Mouse (Mus musculus) neural tube, embryonic 13.5 days (tissue): ENCODE measurements at regions not wholly inside any gene's neighbourhood (a gene's known extent, or its start where the extent isn't known, plus 50 kb on each side); places are given as distances from the start of the nearest gene placed in this dataset.

Source experiments
- ATAC-seq: fragments of 200-750 bp; cut with Nextera tagmentation; 2 replicates; pipeline ENCODE4 v1.8.0; 2017; ENCODE audit warnings: low read depth, mild to moderate bottlenecking, moderate TSS enrichment, moderate library complexity
- H3K27ac ChIP-seq: fragments of 300-500 bp; sonication (generic); replicated peaks from 2 replicates; pipeline ENCODE4 v1.5.1; 2015; ENCODE audit warnings: moderate library complexity, mild to moderate bottlenecking, inconsistent platforms
- H3K27me3 ChIP-seq: fragments of 300-500 bp; sonication (generic); 2 replicates; pipeline ENCODE4 v1.6.1; 2015; ENCODE audit warnings: mild to moderate bottlenecking, inconsistent platforms
- H3K36me3 ChIP-seq: fragments of 300-500 bp; sonication (generic); 2 replicates; pipeline ENCODE4 v1.6.1; 2015; ENCODE audit warnings: mild to moderate bottlenecking, inconsistent platforms
- H3K4me1 ChIP-seq: fragments of 300-500 bp; sonication (generic); replicated peaks from 2 replicates; pipeline ENCODE4 v1.6.1; 2015; ENCODE audit warnings: inconsistent platforms
- H3K4me2 ChIP-seq: fragments of 300-500 bp; sonication (generic); 2 replicates; pipeline ENCODE4 v1.6.1; 2015; ENCODE audit warnings: inconsistent platforms, mild to moderate bottlenecking, moderate library complexity
- H3K4me3 ChIP-seq: fragments of 300-500 bp; sonication (generic); 2 replicates; pipeline ENCODE4 v1.5.1; 2015; ENCODE audit warnings: mild to moderate bottlenecking, inconsistent platforms
- H3K9ac ChIP-seq: fragments of 300-500 bp; sonication (generic); 2 replicates; pipeline ENCODE4 v1.6.1; 2015; ENCODE audit warnings: moderate library complexity, mild to moderate bottlenecking, inconsistent platforms
- H3K9me3 ChIP-seq: fragments of 300-500 bp; sonication (generic); 2 replicates; pipeline ENCODE4 v1.6.1; 2016; ENCODE audit warnings: inconsistent platforms
- WGBS: fragments of 180-500 bp; shearing (Covaris S2); methylation state at CpG from one replicate; pipeline ENCODE4 v1.1.7; 2015; 5-methylcytosine and 5-hydroxymethylcytosine counted together

DNA sequence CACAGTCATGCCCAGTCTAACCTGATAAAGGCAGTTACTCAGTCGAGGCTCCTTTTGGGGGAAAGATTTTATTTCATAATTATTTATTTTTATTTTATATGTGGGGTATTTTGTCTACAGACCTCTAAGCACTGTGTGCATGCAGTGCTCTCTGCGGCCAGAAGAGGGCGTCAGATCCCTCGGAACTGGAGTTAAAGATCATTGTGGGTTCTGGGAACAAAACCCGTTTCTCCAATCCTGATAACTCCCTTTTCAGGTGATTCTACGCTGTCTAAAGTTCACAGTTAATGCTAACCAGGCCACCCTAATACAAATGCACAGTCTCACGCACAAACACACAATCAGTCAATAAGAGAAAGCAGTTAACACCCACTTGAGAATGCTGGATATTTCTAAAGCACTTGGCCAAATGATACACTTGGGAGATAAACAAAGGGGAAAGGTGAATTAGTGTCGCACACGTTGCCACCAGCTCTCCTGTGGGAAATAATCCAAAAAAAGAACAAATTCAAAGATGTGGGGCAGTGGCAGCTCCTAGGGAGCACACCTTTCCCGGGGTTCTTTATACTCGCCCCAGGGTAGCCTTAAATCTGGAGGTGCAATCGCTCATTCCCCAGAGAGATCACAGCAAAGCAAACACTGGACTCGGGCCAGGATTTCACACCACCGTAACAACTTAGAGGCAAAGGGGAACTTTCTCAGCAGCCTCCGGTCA, 281.9 kb upstream of the Jmjd1c start:
- no peak overlapping the region for H3K4me3 ChIP-seq
- no peaks in the 10 kb centered on the region for H3K9me3 ChIP-seq
- no peak overlapping the region for H3K27ac ChIP-seq
- H3K27me3 ChIP-seq: peaks cover 7% of the 10 kb centered on the region; the same call in 1 of the 2 replicates
- no peaks in the 10 kb centered on the region for H3K36me3 ChIP-seq
- peak overlapping the region; percentile 24; the same call in 1 of the 2 replicates for H3K4me2 ChIP-seq
- H3K9ac ChIP-seq: no peak overlapping the region
- H3K4me1 ChIP-seq: peaks cover 6% of the 10 kb centered on the region; the same call in 1 of the 2 replicates
- ATAC-seq: peak; percentile 30; the same call in 1 of the 2 replicates
- WGBS: 17% methylated on average over 15 of the region's 15 CpGs

DNA sequence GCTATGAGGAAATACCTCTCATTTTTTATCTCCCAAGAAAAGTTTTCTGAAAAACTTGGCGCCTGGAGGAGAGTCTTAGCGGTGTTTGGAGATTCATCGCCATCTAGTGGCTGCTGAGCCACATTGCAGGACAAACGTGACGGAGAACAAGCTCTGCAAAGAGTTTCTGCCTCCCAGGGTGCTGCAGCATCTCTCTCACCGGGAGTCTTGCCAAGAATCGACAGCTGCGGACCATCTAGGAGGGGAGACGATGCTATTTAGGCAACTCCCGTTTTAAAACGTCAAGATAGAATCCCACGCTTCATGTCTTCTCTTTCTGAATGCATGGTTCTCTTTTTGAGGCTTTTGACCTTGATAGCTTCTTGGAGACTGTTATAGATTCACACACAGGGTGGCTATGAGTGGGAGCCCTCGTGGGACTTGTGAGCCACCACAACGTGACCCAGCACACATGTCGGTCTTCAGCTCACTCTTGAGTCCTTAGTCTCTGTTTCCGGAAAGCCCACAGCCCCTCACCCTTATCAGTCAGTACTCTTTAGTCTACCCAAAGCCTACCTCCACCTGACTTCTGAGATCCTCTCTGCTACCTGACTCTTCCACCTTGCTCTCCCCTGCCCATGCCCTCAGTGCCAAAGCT, 281.2 kb upstream of the Jmjd1c start:
- ATAC-seq: peak; percentile 71
- H3K4me3 ChIP-seq: no peak overlapping the region
- no peak overlapping the region for H3K9ac ChIP-seq
- H3K27ac ChIP-seq: no peak overlapping the region
- no peaks in the 10 kb centered on the region for H3K36me3 ChIP-seq
- H3K4me1 ChIP-seq: peaks cover 6% of the 10 kb centered on the region; the same call in 1 of the 2 replicates
- peak overlapping the region; percentile 24 for H3K4me2 ChIP-seq
- no peaks in the 10 kb centered on the region for H3K9me3 ChIP-seq
- peaks cover 7% of the 10 kb centered on the region; the same call in 1 of the 2 replicates for H3K27me3 ChIP-seq
- WGBS: 14% methylated on average over 16 of the region's 16 CpGs

DNA sequence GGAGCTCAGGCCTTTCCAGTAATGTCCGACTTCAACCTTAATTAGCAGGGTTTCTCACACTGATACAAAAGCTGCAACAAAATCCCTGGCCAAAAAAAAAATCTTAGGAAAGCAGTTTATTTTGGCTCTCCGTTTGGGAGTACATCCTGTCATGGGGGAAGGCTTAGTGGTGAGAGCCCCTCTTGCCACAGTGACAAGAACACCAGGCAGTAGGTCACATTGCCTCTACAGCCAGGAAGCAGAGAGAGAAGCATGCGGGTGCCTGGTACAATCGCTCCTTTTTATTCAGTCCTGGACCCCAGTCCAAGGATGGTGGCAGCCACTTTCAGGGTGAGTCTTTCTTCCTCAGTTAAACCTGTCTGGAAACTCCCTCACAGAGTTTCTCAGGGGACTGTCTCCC, 280.0 kb upstream of the Jmjd1c start:
- WGBS: 85% methylated on average over 4 of the region's 4 CpGs
- Histone ChIP-seq H3K9me3 (no peaks in the 10 kb centered on the region), H3K36me3 (no peaks in the 10 kb centered on the region), H3K27me3 (peaks cover 7% of the 10 kb centered on the region; the same call in 1 of the 2 replicates), H3K27ac (no peak overlapping the region), H3K4me2 (no peak overlapping the region), H3K9ac (no peak overlapping the region), H3K4me1 (peaks cover 6% of the 10 kb centered on the region; the same call in 1 of the 2 replicates), H3K4me3 (no peak overlapping the region)
- ATAC-seq: no peak

DNA sequence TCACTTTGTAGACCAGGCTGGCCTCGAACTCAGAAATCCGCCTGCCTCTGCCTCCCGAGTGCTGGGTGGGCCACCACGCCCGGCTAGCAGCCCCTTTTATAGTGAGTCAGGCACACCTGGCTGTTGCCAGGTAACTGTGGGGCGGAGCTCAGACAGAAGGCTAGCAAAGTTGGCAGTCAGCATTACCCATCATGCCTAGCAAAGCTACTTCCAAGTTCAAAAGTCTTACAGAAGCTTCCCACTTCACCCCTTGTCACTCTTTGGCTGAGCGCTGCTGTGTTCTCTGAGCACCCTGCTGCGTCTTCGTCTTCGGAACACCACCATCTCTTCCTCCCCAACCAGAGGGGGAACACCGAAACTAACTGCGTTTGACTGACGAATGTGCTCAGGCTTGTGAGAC, 279.1 kb upstream of the Jmjd1c start:
- Histone ChIP-seq H3K27ac (no peak overlapping the region), H3K9me3 (no peaks in the 10 kb centered on the region), H3K36me3 (no peaks in the 10 kb centered on the region), H3K27me3 (peaks cover 7% of the 10 kb centered on the region; the same call in 1 of the 2 replicates), H3K4me1 (peaks cover 6% of the 10 kb centered on the region; the same call in 1 of the 2 replicates), H3K4me2 (no peak overlapping the region), H3K9ac (no peak overlapping the region), H3K4me3 (no peak overlapping the region)
- WGBS: 83% methylated on average over 13 of the region's 13 CpGs
- ATAC-seq: no peak

DNA sequence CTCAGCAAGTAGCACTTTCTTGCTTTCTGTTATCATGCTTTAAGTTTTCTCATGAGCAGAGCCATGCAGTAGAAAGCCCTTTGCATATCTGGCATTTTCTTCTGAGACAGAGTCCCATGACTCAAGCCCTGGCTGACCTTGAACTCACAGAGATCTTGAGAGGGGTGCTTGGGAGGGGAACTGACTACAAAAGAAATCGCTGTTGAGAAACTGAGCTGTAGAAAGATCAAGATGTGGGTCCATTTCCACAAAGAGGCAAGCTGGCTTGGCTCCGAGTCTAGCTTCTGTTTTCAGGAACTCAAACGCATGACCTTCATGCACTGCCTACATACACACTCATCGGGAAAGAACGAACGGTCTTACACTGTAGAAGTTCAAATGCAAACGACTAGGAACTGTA, 278.0 kb upstream of the Jmjd1c start:
- no peak overlapping the region for H3K27ac ChIP-seq
- 80% methylated on average over 7 of the region's 7 CpGs for whole genome bisulfite sequencing
- no peak overlapping the region for H3K4me2 ChIP-seq
- no peaks in the 10 kb centered on the region for H3K36me3 ChIP-seq
- H3K9ac ChIP-seq: no peak overlapping the region
- H3K4me3 ChIP-seq: no peak overlapping the region
- H3K27me3 ChIP-seq: peaks cover 7% of the 10 kb centered on the region; the same call in 1 of the 2 replicates
- no peaks in the 10 kb centered on the region for H3K9me3 ChIP-seq
- peaks cover 6% of the 10 kb centered on the region; the same call in 1 of the 2 replicates for H3K4me1 ChIP-seq
- no peak for ATAC-seq

DNA sequence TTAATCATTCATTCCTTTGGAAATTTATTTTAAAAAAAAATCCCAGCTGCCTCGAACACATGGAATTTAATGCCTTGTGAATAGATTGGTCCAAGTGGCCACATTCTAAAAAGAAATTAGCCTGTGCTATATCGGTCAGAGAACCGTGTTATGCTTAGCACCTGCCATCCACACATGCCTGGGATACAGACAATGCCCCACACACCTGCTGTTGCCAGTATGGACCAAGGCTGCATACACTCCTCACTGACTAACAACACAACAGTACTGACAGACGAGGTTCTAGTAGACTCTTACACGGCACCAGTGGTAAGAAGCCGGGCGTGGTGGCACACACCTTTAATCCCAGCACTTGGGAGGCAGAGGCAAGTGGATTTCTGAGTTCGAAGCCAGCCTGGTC, 276.4 kb upstream of the Jmjd1c start:
- WGBS: 87% methylated on average over 8 of the region's 8 CpGs
- H3K4me3 ChIP-seq: no peak overlapping the region
- no peaks in the 10 kb centered on the region for H3K9me3 ChIP-seq
- ATAC-seq: no peak
- no peaks in the 10 kb centered on the region for H3K36me3 ChIP-seq
- H3K27ac ChIP-seq: no peak overlapping the region
- peaks cover 7% of the 10 kb centered on the region; the same call in 1 of the 2 replicates for H3K27me3 ChIP-seq
- H3K4me2 ChIP-seq: no peak overlapping the region
- no peak overlapping the region for H3K9ac ChIP-seq
- H3K4me1 ChIP-seq: peaks cover 6% of the 10 kb centered on the region; the same call in 1 of the 2 replicates

DNA sequence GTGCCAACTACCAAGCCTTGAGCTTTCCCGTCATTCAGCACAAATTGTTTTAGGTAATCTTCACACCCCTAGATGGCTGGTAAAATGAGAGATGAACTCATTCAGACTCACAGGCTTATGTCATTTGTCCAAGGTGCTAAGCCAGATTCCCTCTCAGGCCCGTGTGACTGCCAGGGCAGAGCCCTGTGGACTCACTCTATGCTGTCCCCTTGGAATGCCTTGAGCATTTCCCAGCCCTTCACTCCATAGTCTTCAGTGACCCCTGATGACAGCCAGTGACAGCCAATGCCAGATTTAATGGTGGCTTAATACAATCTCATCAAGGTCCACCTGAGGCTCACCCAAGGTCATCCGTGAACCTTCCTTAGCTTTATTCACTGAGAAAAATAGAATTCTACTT, 270.2 kb upstream of the Jmjd1c start:
- Histone ChIP-seq H3K27ac (no peak overlapping the region), H3K9me3 (no peaks in the 10 kb centered on the region), H3K4me1 (no peaks in the 10 kb centered on the region), H3K4me3 (no peak overlapping the region), H3K27me3 (no peaks in the 10 kb centered on the region), H3K36me3 (no peaks in the 10 kb centered on the region), H3K9ac (no peak overlapping the region), H3K4me2 (no peak overlapping the region)
- no peak for ATAC-seq
- WGBS: 84% methylated on average over 3 of the region's 3 CpGs

DNA sequence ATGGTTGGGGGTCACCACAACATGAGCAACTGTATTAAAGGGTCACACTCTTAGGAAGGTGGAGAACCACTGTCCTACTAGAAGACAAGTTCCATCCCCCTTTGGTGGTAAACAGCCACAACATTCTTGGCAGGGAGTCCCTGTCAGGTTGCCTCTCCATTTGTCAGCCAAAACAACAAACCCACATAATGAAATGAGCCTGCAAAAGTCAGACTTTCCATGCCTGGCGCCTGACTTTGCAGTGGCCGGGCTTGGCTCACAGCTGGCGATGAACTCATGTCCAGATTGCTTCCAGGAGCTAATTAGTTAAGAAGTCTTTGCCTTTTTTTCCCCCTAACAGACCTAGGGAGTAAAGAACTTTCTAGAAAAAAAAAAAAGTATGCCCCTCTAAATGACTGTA, 269.6 kb upstream of the Jmjd1c start:
- H3K4me1 ChIP-seq: no peaks in the 10 kb centered on the region
- no peak overlapping the region for H3K27ac ChIP-seq
- WGBS: 80% methylated on average over 3 of the region's 3 CpGs
- H3K27me3 ChIP-seq: no peaks in the 10 kb centered on the region
- H3K36me3 ChIP-seq: no peaks in the 10 kb centered on the region
- no peak overlapping the region for H3K9ac ChIP-seq
- H3K9me3 ChIP-seq: no peaks in the 10 kb centered on the region
- no peak overlapping the region for H3K4me3 ChIP-seq
- no peak for ATAC-seq
- H3K4me2 ChIP-seq: no peak overlapping the region

DNA sequence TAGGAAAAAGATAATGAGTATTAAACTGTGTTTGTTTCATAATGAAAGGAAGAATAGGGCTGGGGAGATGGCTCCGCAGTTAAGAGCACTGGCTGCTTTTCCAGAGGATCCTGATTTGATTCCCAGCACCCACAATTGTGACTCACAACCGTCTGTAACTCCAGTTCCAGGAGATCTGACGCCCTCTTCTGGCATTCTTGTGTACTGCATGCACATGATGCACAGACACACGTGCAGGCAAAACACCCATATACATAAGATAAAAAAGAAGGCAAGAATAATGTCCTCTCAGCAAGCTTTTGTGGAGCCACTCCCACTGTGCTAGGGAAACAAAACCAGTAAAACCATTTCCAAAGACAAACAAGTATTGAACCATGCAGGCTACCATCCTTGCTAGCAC, 261.0 kb upstream of the Jmjd1c start:
- Histone ChIP-seq H3K9me3 (no peaks in the 10 kb centered on the region), H3K27me3 (no peaks in the 10 kb centered on the region), H3K9ac (no peak overlapping the region), H3K4me1 (no peaks in the 10 kb centered on the region), H3K36me3 (no peaks in the 10 kb centered on the region), H3K4me3 (no peak overlapping the region), H3K27ac (no peak overlapping the region), H3K4me2 (no peak overlapping the region)
- ATAC-seq: no peak
- 68% methylated on average over 4 of the region's 4 CpGs for WGBS

DNA sequence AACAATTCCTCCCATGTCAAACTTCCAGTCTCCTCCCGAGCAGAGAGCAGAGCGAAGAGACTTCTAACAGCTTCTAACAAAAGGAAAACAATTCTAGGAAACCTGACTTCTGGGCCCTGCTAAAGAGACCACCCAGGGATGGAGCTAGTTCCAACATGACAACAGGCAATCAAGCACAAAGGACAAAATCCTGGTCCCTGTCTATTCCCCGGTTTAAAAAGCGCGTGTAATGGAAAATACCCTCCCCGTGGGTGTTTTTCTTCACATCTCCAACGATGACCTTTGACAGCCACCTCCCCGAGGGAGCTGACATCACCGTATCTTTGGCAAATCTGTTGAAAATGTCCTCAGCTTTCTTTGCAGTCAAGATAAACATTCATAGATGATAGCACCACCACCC, 256.9 kb upstream of the Jmjd1c start:
- Histone ChIP-seq H3K9ac (no peak overlapping the region), H3K4me1 (no peaks in the 10 kb centered on the region), H3K4me2 (no peak overlapping the region), H3K9me3 (no peaks in the 10 kb centered on the region), H3K27me3 (no peaks in the 10 kb centered on the region), H3K27ac (no peak overlapping the region), H3K36me3 (no peaks in the 10 kb centered on the region), H3K4me3 (no peak overlapping the region)
- 52% methylated on average over 9 of the region's 9 CpGs for WGBS
- no peak for ATAC-seq

DNA sequence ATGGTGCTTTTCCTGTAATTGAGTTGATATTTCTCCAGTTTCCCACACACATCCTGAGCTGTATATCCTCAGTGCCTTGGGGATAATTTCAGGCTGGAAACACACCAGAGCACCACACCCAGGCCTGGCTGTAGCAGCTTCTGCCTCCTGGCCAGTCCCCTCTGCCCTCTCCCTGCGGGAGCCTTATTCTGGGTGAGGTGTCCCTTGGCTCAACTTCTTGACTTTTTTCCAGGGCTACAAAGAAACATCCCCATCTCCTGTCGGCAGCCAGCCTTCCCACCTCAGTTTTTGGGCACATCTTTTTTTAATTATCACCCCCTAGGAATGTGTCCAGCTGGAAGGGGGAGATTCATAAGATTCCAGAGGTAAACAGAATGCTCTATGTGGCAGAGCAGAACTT, 252.7 kb upstream of the Jmjd1c start:
- 85% methylated on average over 2 of the region's 2 CpGs for WGBS
- Histone ChIP-seq H3K36me3 (no peaks in the 10 kb centered on the region), H3K4me3 (no peak overlapping the region), H3K27ac (no peak overlapping the region), H3K27me3 (no peaks in the 10 kb centered on the region), H3K9ac (no peak overlapping the region), H3K4me1 (no peaks in the 10 kb centered on the region), H3K9me3 (no peaks in the 10 kb centered on the region), H3K4me2 (no peak overlapping the region)
- no peak for ATAC-seq

DNA sequence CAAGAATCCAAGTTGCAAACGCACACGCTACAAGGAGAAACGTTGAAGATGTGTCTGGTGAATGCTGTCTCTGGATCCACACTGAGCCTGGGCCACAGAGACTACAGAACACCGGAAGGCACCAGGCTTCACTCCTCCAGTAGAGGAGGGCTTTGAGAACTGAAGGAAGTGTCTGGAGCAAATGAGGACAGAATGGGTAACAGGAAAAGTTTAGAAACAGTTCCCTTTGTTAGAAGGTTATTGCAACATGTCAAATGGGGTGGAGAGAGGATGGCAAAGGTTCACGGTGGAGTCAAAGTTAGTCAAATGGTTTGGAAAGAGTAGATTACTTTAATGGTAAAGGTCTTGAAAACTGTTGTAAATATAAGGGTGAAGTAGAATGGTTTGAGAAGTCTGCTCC, 247.1 kb upstream of the Jmjd1c start:
- no peaks in the 10 kb centered on the region for H3K27me3 ChIP-seq
- WGBS: 86% methylated on average over 5 of the region's 5 CpGs
- H3K4me3 ChIP-seq: no peak overlapping the region

More for the DNA sequence above, 247.1 kb upstream of the Jmjd1c start:
- no peak overlapping the region for H3K4me2 ChIP-seq
- H3K9ac ChIP-seq: no peak overlapping the region
- no peaks in the 10 kb centered on the region for H3K36me3 ChIP-seq
- H3K4me1 ChIP-seq: no peaks in the 10 kb centered on the region
- no peak for ATAC-seq
- no peaks in the 10 kb centered on the region for H3K9me3 ChIP-seq
- H3K27ac ChIP-seq: no peak overlapping the region
